ENCODE assay signal across 8 mouse cellular contexts in genomic region chr2:152669256-152669638, GRCm38 (mm10). TPM values are rescaled to one million over a fixed set of nuclear protein-coding genes. Genes with fewer than 3 reads are reported as not detected.
A peak's percentile ranks its signal among the peaks of the same experiment; 100 is the strongest.
DNase-seq lines count a peak whose midpoint lies in the region; ATAC-seq and TF ChIP-seq lines count a peak whose summit lies in the region.

Gene H13, plus strand, starts transcription at chr2:152669461.

- no peaks in the 10 kb centered on the region for H3K27me3 ChIP-seq in hindbrain, postnatal 0 days (ENCODE audit: insufficient read depth, low read length)

- WGBS in hindbrain, postnatal 0 days = under 1% methylated on average over 35 of the region's 35 CpGs

- DNase-seq in T-cell, adult 2 months (ENCODE audit: low spot score) = peak; percentile 95
- peak; percentile 89 for DNase-seq in cerebellum, postnatal 36 days
- peak; percentile 94 for DNase-seq in gastrocnemius, adult 2 months
- DNase-seq in hindbrain, postnatal 0 days (ENCODE audit: low spot score) = peak; percentile 97
- DNase-seq in left cerebral cortex, adult 2 months (ENCODE audit: extremely low spot score in 1 of 2, low spot score in 2 of 2) = peak; percentile 91
- peak; percentile 89 to 91 for DNase-seq in right cerebral cortex, adult 2 months (ENCODE audit: low spot score in 2 of 2)
- DNase-seq in urinary bladder, postnatal 14 days (ENCODE audit: low spot score) = peak; percentile 90

- H3K4me1 ChIP-seq in hindbrain, postnatal 0 days (ENCODE audit: insufficient read depth, low read length) = peaks cover 14% of the 10 kb centered on the region; the same call in 1 of the 2 replicates

- H3K4me3 ChIP-seq in gastrocnemius, adult 2 months = peak within 1 kb of the TSS; percentile 99
- peak within 1 kb of the TSS; percentile 87 for H3K4me3 ChIP-seq in hindbrain, postnatal 0 days (ENCODE audit: low read length)
- peak within 1 kb of the TSS; percentile 81 for H3K4me3 ChIP-seq in left cerebral cortex, adult 2 months

- H3K36me3 ChIP-seq in hindbrain, postnatal 0 days (ENCODE audit: insufficient read depth, low read length) = no peaks in the 10 kb centered on the region

- intact Hi-C loops in gastrocnemius, adult 2 months (cut with DNase I) = no loop called here
- intact Hi-C loops in left cerebral cortex, adult 2 months (cut with DNase I) = no loop called here

- peak; percentile 84 for ATAC-seq in hindbrain, postnatal 0 days
- ATAC-seq in megakaryocyte, adult 5-6 weeks (ENCODE audit: poor library complexity, severe bottlenecking) = peak; percentile 91

- H3K9me3 ChIP-seq in hindbrain, postnatal 0 days (ENCODE audit: low read length) = no peaks in the 10 kb centered on the region

- H3K9ac ChIP-seq in hindbrain, postnatal 0 days (replicated peaks; ENCODE audit: low read length) = peak within 1 kb of the TSS; percentile 91

- TF ChIP-seq CTCF in gastrocnemius, adult 2 months (IDR thresholded peaks at IDR 0.05) = peak; percentile 100
- TF ChIP-seq CTCF in hindbrain, postnatal 0 days (IDR thresholded peaks at IDR 0.05; ENCODE audit: low read depth) = peak; percentile 99
- TF ChIP-seq CTCF in left cerebral cortex, adult 2 months (IDR thresholded peaks at IDR 0.05) = peak; percentile 98

- H3K27ac ChIP-seq in gastrocnemius, adult 2 months = peak within 1 kb of the TSS; percentile 97
- H3K27ac ChIP-seq in hindbrain, postnatal 0 days = peak within 1 kb of the TSS; percentile 97
- H3K27ac ChIP-seq in left cerebral cortex, adult 2 months = peak within 1 kb of the TSS; percentile 97

- H3K4me2 ChIP-seq in hindbrain, postnatal 0 days (ENCODE audit: low read depth, low read length) = peak within 1 kb of the TSS; percentile 74

RNA-seq across cellular contexts. Expression of gene H13, which starts in this region (rescaled TPM):
- 10 to 100 TPM; 32.6 to 37.3 TPM for total RNA-seq in gastrocnemius, adult 2 months (2021)
- 182 and 196 TPM in 2 replicates for total RNA-seq in hindbrain, postnatal 0 days (2014; rRNA removed)
- polyA plus RNA-seq in hindbrain, postnatal 0 days (2015; fragmentation: Nextera tagmentation; extraction: Ambion mirVana) = 162 and 163 TPM in 2 replicates
- total RNA-seq in left cerebral cortex, adult 2 months (2021) = 10 to 100 TPM; 77.2 to 82.2 TPM
- total RNA-seq in megakaryocyte, adult 5-6 weeks (2015) = 165 and 166 TPM in 2 replicates
- 100 and 109 TPM in 2 replicates for total RNA-seq in megakaryocyte, adult 5-6 weeks (2017)

Comparison
In these comparisons a context has a peak if more than half of its experiments do, and no peak if none do; other contexts are left out.
1. Peak in every context shown above with its lines: DNase-seq, ATAC-seq, H3K4me3 ChIP-seq and H3K27ac ChIP-seq.